Mouse (Mus musculus) mesoderm, embryonic 11.5 days (tissue): ENCODE measurements around the gene Thra.
A peak's percentile ranks its signal among the peaks of the same experiment; 100 is the strongest.

Experiments used
- DNase-seq: peaks from one replicate; pipeline ENCODE4 v3.0.0-alpha.2; 2012; ENCODE audit warnings: low read depth, low spot score

Gene Thra

GRCm38 (mm10) chr11:98764091-98764490 lies 23.7 kb downstream of the Thra start:
- DNase-seq = no peak

GRCm38 (mm10) chr11:98764746-98765145 lies 24.3 kb downstream of the Thra start:
- no peak for DNase-seq

GRCm38 (mm10) chr11:98765421-98766309 lies 25.2 kb downstream of the Thra start:
- no peak for DNase-seq

GRCm38 (mm10) chr11:98766346-98766745 lies 25.9 kb downstream of the Thra start:
- DNase-seq = no peak

GRCm38 (mm10) chr11:98766816-98767215 lies 26.4 kb downstream of the Thra start:
- DNase-seq = no peak

GRCm38 (mm10) chr11:98767276-98767675 lies 26.8 kb downstream of the Thra start:
- peak; percentile 55 for DNase-seq

- DNase-seq = no peak
Observed at GRCm38 (mm10) chr11:98767713-98768112, 27.3 kb downstream of the Thra start.

GRCm38 (mm10) chr11:98768127-98769006 lies 27.9 kb downstream of the Thra start:
- no peak for DNase-seq

- DNase-seq = no peak
Observed at GRCm38 (mm10) chr11:98769007-98769954, 28.8 kb downstream of the Thra start.

GRCm38 (mm10) chr11:98770096-98770975 lies 29.9 kb downstream of the Thra start:
- DNase-seq = no peak

GRCm38 (mm10) chr11:98771131-98771530 lies 30.7 kb downstream of the Thra start:
- DNase-seq = no peak

GRCm38 (mm10) chr11:98771844-98772525 lies 31.5 kb downstream of the Thra start:
- DNase-seq = no peak

- DNase-seq = no peak
Observed at GRCm38 (mm10) chr11:98772667-98773171, 32.3 kb downstream of the Thra start.

GRCm38 (mm10) chr11:98773635-98774295 lies 33.3 kb downstream of the Thra start:
- peak; percentile 96 for DNase-seq

GRCm38 (mm10) chr11:98774582-98775347 lies 34.3 kb downstream of the Thra start, which contains the start of gene Nr1d1:
Gene Nr1d1 (minus strand): TSS chr11:98775333.
- DNase-seq = no peak

GRCm38 (mm10) chr11:98775348-98776051 lies 35.1 kb downstream of the Thra start:
- DNase-seq = peak; percentile 96

- DNase-seq = no peak
Observed at GRCm38 (mm10) chr11:98776052-98776764, 35.8 kb downstream of the Thra start.
